8 mouse cellular contexts compared by ENCODE assay signal in the genomic region with DNA sequence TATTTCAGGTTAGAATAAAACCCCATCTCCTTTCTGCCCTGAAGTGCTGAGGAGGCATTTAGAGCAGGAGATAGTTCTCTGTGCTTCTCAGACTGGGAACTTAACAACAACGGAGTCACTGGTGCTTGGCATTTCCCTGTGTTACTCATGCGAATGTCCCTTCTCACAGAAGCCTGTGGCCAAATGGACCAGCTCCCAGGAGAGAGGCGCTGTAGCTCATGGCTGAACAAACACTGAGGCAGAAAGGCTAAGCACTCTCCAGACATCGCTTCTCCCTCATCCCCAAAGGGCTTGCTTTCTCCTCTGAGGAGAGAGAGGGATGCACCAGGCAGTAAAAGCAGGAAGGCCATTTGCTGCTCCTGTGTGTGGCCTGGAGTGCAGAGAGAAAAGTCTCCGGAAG.
DNase-seq lines count a peak whose midpoint lies in the region; ATAC-seq lines count a peak whose summit lies in the region.

No protein-coding gene starts in this region.

- H3K9me3 ChIP-seq in intestine, embryonic 15.5 days, result no peaks in the 10 kb centered on the region
- H3K9me3 ChIP-seq in midbrain, embryonic 10.5 days (replicated peaks), result no peaks in the 10 kb centered on the region

- 0 out of 2 replicates have a peak overlapping the region, but pooled peaks have one; percentile 1 for H3K4me2 ChIP-seq in intestine, embryonic 15.5 days (replicated peaks)

- no peak overlapping the region for H3K27ac ChIP-seq in intestine, embryonic 15.5 days
- H3K27ac ChIP-seq in midbrain, embryonic 10.5 days (replicated peaks), result peak overlapping the region; percentile 79

- DNase-seq in left cerebral cortex, postnatal 4 days, result peak; percentile 58
- no peak for DNase-seq in left cerebral cortex, adult 11 months (ENCODE audit: low spot score)
- DNase-seq in cerebellum, postnatal 25 days, result peak; percentile 67 to 73
- DNase-seq in heart, adult 11 months, result peak; percentile 98
- DNase-seq in midbrain, embryonic 10.5 days (ENCODE audit: low spot score), result peak; percentile 42
- no peak for DNase-seq in urinary bladder, postnatal 25 days (ENCODE audit: low spot score)

- ATAC-seq in intestine, embryonic 15.5 days, result no peak
- ATAC-seq in erythroblast, adult 5-6 weeks (replicated peaks; ENCODE audit: low FRiP score, poor library complexity, severe bottlenecking), result no peak

- H3K27me3 ChIP-seq in intestine, embryonic 15.5 days (replicated peaks), result no peaks in the 10 kb centered on the region
- H3K27me3 ChIP-seq in midbrain, embryonic 10.5 days (ENCODE audit: low read depth, poor library complexity, severe bottlenecking), result no peaks in the 10 kb centered on the region

- H3K9ac ChIP-seq in intestine, embryonic 15.5 days, result no peak overlapping the region

- no peak overlapping the region for H3K4me3 ChIP-seq in intestine, embryonic 15.5 days (replicated peaks)
- peak overlapping the region; percentile 21; the same call in 1 of the 2 replicates for H3K4me3 ChIP-seq in midbrain, embryonic 10.5 days

- no peaks in the 10 kb centered on the region for H3K36me3 ChIP-seq in intestine, embryonic 15.5 days
- H3K36me3 ChIP-seq in midbrain, embryonic 10.5 days, result no peaks in the 10 kb centered on the region

- 18% methylated on average over 5 of the region's 5 CpGs for WGBS in intestine, embryonic 15.5 days
- WGBS in midbrain, embryonic 10.5 days, result 2% methylated on average over 5 of the region's 5 CpGs

- peaks cover 13% of the 10 kb centered on the region for H3K4me1 ChIP-seq in intestine, embryonic 15.5 days (replicated peaks)
- H3K4me1 ChIP-seq in midbrain, embryonic 10.5 days, result peaks cover 65% of the 10 kb centered on the region

- intact Hi-C loops in left cerebral cortex, postnatal 4 days (cut with DNase I), result no loop called here

Comparison
In these comparisons a context has a peak if more than half of its experiments do, and no peak if none do; other contexts are left out.
1. DNase-seq: peak in left cerebral cortex, postnatal 4 days (single experiment), cerebellum, postnatal 25 days (2 of 2), heart, adult 11 months (single experiment) and midbrain, embryonic 10.5 days (single experiment); none in left cerebral cortex, adult 11 months (single experiment) and urinary bladder, postnatal 25 days (single experiment).